Mouse (Mus musculus) embryonic facial prominence, embryonic 10.5 days (tissue): ENCODE measurements around the gene Cpne6. TPM values are rescaled to one million over a fixed set of nuclear protein-coding genes. Genes with fewer than 3 reads are reported as not detected.

Experiments used
- DNase-seq: peaks from one replicate; pipeline ENCODE4 v3.0.0-alpha.2; 2017; ENCODE audit warnings: low spot score
- H3K27ac ChIP-seq: fragments of 300-500 bp; sonication (generic); replicated peaks from 2 replicates; pipeline ENCODE4 v1.5.1; 2016; ENCODE audit warnings: mild to moderate bottlenecking
- H3K27me3 ChIP-seq: fragments of 300-500 bp; sonication (generic); replicated peaks from 2 replicates; pipeline ENCODE4 v1.6.1; 2016; ENCODE audit warnings: low read depth, mild to moderate bottlenecking; ENCODE audit not compliant: poor library complexity, severe bottlenecking
- H3K36me3 ChIP-seq: fragments of 300-500 bp; sonication (generic); replicated peaks from 2 replicates; pipeline ENCODE4 v1.6.1; 2016; ENCODE audit warnings: mild to moderate bottlenecking, moderate library complexity
- H3K4me1 ChIP-seq: fragments of 300-500 bp; sonication (generic); 2 replicates; pipeline ENCODE4 v1.6.1; 2016
- H3K4me3 ChIP-seq: fragments of 300-500 bp; sonication (generic); 2 replicates; pipeline ENCODE4 v1.5.1; 2016; ENCODE audit warnings: mild to moderate bottlenecking, moderate library complexity
- H3K9me3 ChIP-seq: fragments of 300-500 bp; sonication (generic); 2 replicates; pipeline ENCODE4 v1.6.1; 2016; ENCODE audit warnings: mild to moderate bottlenecking
- WGBS: fragments of 180-500 bp; shearing (Covaris S2); methylation state at CpG from one replicate; pipeline ENCODE4 v1.1.7; 2016; 5-methylcytosine and 5-hydroxymethylcytosine counted together
- polyA plus RNA-seq: library from polyadenylated mRNA; unstranded; fragments of >200 nt; fragmentation: Nextera tagmentation; extraction: Ambion mirVana; gene quantifications from 2 replicates; pipeline ENCODE4 v1.2.1, GENCODE M21; 2016

Cpne6 gene
- polyA plus RNA-seq, 1 experiment from 2014 or later: 0.64 TPM

- DNase-seq: no peak
- Histone ChIP-seq H3K4me3 (no peak overlapping the region), H3K27me3 (no peaks in the 10 kb centered on the region), H3K36me3 (0 out of 2 replicates have a peak, but pooled peaks cover 18% of the 10 kb centered on the region), H3K9me3 (no peaks in the 10 kb centered on the region), H3K27ac (no peak overlapping the region), H3K4me1 (peaks cover 25% of the 10 kb centered on the region)
- 91% methylated on average over 10 of the region's 10 CpGs for WGBS
Measured at GRCm38 (mm10) chr14:55479629-55480028, 30.6 kb upstream of the Cpne6 start.

- Histone ChIP-seq H3K4me3 (no peak overlapping the region), H3K27me3 (no peaks in the 10 kb centered on the region; the same call in 1 of the 2 replicates), H3K4me1 (peaks cover 12% of the 10 kb centered on the region), H3K27ac (no peak overlapping the region), H3K9me3 (no peaks in the 10 kb centered on the region), H3K36me3 (peaks cover 52% of the 10 kb centered on the region)
- WGBS: 85% methylated on average over 5 of the region's 5 CpGs
- no peak for DNase-seq
Measured at GRCm38 (mm10) chr14:55484430-55485085, 25.7 kb upstream of the Cpne6 start.

DNA sequence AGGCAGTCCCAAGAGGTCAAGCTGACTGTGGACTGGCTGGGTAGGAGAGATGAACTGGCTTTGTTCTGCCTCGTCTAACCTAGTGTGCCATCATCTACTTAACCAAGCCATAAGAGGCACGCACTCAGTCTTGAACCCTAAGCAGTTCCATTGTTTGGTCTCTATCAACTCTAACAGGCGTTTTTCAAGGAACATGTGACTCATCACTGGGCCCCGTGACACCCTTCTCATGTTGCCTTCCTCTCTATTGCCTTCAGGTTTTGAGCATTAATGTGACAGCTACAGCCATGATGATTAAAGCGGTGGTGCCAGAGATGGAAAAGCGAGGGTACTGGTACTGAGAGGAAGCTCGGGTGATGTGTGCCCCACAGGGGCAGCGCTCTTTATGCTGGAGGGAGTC is 23.4 kb upstream of the Cpne6 start:
- 84% methylated on average over 8 of the region's 8 CpGs for WGBS
- Histone ChIP-seq H3K27me3 (no peaks in the 10 kb centered on the region; the same call in 1 of the 2 replicates), H3K27ac (no peak overlapping the region), H3K4me1 (peaks cover 24% of the 10 kb centered on the region), H3K36me3 (peaks cover 40% of the 10 kb centered on the region), H3K4me3 (no peak overlapping the region), H3K9me3 (no peaks in the 10 kb centered on the region)
- no peak for DNase-seq

GRCm38 (mm10) chr14:55490361-55491201 is 19.7 kb upstream of the Cpne6 start, which contains the start of gene Carmil3:
Carmil3 (plus strand) TSS chr14:55490651.
- DNase-seq: peak; percentile 86
- Histone ChIP-seq H3K9me3 (no peaks in the 10 kb centered on the region), H3K4me3 (peak within 1 kb of the TSS; percentile 89), H3K36me3 (peaks cover 44% of the 10 kb centered on the region), H3K4me1 (peaks cover 25% of the 10 kb centered on the region), H3K27me3 (no peaks in the 10 kb centered on the region; the same call in 1 of the 2 replicates), H3K27ac (peak within 1 kb of the TSS; percentile 89)
- under 1% methylated on average over 68 of the region's 68 CpGs for WGBS

DNA sequence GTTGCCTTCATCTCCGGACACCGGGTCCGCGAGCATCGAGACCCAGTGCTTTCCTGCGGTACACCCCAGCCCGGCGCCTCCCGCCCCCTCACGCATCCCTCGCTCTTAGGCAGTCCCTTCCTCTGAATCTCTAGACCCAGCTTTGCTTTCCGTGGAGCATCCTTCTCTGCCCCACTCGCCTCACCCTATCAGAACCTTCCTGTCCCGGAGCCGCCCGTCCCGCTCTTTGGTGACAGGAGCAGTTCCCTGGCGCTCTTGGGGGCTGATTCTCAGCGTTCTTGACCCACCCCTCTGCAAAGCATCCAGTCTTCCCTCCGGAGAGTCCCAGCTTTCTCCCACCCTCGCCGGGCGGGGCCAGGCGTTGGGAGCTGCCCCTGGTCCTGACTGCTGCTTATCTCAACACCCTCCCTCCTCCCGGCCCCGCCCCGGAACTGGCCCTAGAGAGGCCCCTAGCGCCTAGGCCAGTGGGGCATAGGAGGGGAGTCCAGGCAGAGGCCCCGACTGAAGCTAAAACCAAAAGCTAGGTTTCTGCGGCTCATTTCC is 18.9 kb upstream of the Cpne6 start:
- no peaks in the 10 kb centered on the region for H3K9me3 ChIP-seq
- H3K4me3 ChIP-seq: peak overlapping the region; percentile 89
- peak overlapping the region; percentile 89 for H3K27ac ChIP-seq
- H3K27me3 ChIP-seq: no peaks in the 10 kb centered on the region; the same call in 1 of the 2 replicates
- under 1% methylated on average over 30 of the region's 30 CpGs for WGBS
- DNase-seq: peak; percentile 87
- peaks cover 43% of the 10 kb centered on the region for H3K36me3 ChIP-seq
- peaks cover 25% of the 10 kb centered on the region for H3K4me1 ChIP-seq

GRCm38 (mm10) chr14:55492103-55492502 is 18.1 kb upstream of the Cpne6 start:
- Histone ChIP-seq H3K27ac (peak overlapping the region; percentile 89), H3K9me3 (no peaks in the 10 kb centered on the region), H3K4me1 (peaks cover 25% of the 10 kb centered on the region), H3K4me3 (peak overlapping the region; percentile 89), H3K27me3 (no peaks in the 10 kb centered on the region; the same call in 1 of the 2 replicates), H3K36me3 (peaks cover 37% of the 10 kb centered on the region)
- no peak for DNase-seq
- 47% methylated on average over 3 of the region's 3 CpGs for WGBS

DNA sequence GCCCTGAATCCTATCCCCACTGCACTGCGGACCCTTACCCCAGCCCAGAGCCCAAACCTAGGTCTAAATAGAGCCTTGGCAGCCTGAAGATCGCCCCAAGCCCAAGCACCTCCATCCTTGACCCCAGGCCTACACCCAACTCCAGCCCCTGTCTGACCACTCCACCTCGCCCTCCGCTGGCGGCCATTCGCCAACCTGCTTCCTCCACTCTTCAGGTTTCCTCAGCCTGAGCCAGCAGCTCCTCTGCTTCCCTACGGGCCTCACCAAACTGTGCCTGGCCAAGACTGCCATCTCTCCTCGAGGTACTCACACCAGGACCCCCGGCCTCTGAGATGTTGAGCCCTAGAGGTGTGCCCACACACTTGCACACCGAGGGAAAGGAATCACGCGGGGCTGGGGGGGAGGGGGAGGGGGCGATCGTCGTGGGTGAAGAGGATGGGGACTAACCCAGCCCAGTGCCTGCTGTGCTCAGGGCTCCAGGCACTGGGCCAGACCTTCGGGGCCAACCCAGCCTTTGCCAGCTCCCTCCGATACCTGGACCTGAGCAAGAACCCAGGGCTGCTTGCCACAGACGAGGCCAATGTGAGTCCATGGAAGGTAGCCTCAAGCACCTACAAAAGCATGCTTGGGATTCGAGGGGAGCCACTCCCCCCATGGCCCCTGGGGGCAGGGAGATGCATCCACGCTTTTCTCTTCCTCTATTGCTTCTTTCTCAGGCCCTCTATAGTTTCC is 14.6 kb upstream of the Cpne6 start:
- no peak for DNase-seq
- Histone ChIP-seq H3K4me1 (peaks cover 18% of the 10 kb centered on the region), H3K4me3 (no peak overlapping the region), H3K36me3 (peaks cover 22% of the 10 kb centered on the region), H3K27me3 (no peaks in the 10 kb centered on the region), H3K27ac (no peak overlapping the region), H3K9me3 (no peaks in the 10 kb centered on the region)
- WGBS: 74% methylated on average over 20 of the region's 20 CpGs

DNA sequence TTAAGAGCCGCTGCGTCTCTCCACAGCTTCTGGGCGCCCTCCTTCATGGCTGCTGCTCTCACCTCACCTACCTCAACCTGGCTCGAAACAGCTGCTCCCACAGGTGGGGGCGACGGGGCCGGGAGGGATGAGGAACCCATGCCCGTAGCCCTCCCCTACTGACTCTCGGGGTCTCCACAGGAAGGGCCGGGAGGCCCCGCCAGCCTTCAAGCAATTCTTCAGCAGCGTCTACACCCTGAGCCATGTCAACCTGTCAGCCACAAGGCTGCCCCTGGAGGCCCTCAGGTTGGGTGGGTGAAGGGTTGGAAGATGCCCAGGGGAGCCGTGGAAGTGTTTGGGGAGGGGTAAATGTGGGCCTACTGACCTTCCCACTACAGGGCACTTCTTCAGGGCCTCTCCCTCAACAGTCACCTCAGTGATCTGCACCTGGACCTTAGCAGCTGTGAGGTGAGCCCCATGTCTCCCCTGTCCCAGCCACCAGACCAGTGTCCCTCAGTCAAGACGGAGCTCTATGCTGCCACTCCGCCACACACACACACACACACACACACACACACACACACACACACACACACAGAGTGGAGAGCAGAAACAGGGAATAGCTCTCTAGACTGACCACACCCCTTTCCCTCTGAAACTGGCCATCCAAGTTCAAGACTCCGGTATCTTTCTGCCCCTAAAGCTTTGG is 13.3 kb upstream of the Cpne6 start:
- 71% methylated on average over 16 of the region's 16 CpGs for WGBS
- 0 out of 2 replicates have a peak overlapping the region, but pooled peaks have one; percentile 1 for H3K4me3 ChIP-seq
- H3K9me3 ChIP-seq: no peaks in the 10 kb centered on the region
- no peak for DNase-seq
- H3K27me3 ChIP-seq: no peaks in the 10 kb centered on the region
- H3K27ac ChIP-seq: no peak overlapping the region
- H3K36me3 ChIP-seq: peaks cover 26% of the 10 kb centered on the region
- H3K4me1 ChIP-seq: peaks cover 8% of the 10 kb centered on the region

GRCm38 (mm10) chr14:55497449-55497821 is 12.8 kb upstream of the Cpne6 start:
- WGBS: 33% methylated on average over 6 of the region's 6 CpGs
- Histone ChIP-seq H3K27me3 (no peaks in the 10 kb centered on the region), H3K4me1 (0 out of 2 replicates have a peak, but pooled peaks cover 4% of the 10 kb centered on the region), H3K27ac (0 out of 2 replicates have a peak overlapping the region, but pooled peaks have one; percentile 2), H3K4me3 (0 out of 2 replicates have a peak overlapping the region, but pooled peaks have one; percentile 1), H3K36me3 (peaks cover 26% of the 10 kb centered on the region), H3K9me3 (no peaks in the 10 kb centered on the region)
- DNase-seq: peak; percentile 88

DNA sequence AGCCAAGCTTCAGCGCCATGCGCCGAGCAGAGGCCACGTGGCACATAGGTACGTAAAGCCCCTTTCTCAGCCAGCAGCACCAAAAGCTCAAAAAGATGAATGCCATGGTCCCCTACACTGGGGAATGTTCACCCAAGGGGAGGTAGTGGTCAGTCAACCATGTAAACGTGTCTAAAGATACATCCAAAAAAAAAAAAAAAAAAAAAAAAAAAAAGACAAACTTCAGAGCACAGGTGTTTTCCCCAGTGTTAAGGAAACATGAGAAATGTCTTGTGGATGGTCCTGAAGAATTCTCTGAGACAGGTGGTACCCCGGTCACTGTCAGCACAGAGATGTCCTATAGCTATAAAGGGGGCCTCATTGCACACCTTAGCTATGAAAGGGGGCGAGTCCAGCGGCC is 4.6 kb upstream of the Cpne6 start:
- H3K27ac ChIP-seq: no peak overlapping the region
- H3K4me1 ChIP-seq: 0 out of 2 replicates have a peak, but pooled peaks cover 4% of the 10 kb centered on the region
- WGBS: 87% methylated on average over 9 of the region's 9 CpGs
- H3K4me3 ChIP-seq: no peak overlapping the region
- peaks cover 6% of the 10 kb centered on the region; the same call in 1 of the 2 replicates for H3K36me3 ChIP-seq
- no peaks in the 10 kb centered on the region for H3K9me3 ChIP-seq
- DNase-seq: no peak
- H3K27me3 ChIP-seq: peaks cover 6% of the 10 kb centered on the region

DNA sequence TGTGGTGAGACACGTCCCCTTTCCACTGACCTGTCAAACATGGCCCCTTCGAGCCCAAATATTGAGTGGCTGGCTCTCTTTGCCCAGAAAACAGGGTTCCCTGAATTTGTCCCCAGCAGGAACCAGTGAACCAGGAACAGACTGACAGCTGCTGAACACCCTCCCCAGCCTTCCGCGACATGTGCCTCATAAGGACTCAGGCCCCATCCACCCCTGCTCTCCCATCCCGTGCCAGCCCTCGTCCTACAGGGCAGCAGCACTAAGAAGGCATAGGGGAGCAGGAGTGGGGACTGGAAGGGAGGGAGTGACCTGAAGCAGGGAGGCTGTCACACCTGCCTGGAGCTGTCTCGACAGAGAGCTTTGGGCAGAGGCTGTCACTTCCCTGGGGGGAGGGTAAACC is 2.4 kb upstream of the Cpne6 start:
- Histone ChIP-seq H3K27me3 (peaks cover 27% of the 10 kb centered on the region), H3K27ac (no peak overlapping the region), H3K36me3 (0 out of 2 replicates have a peak, but pooled peaks cover 2% of the 10 kb centered on the region), H3K4me1 (peaks cover 11% of the 10 kb centered on the region), H3K4me3 (no peak overlapping the region), H3K9me3 (no peaks in the 10 kb centered on the region)
- no peak for DNase-seq
- WGBS: 59% methylated on average over 7 of the region's 7 CpGs
